Mouse (Mus musculus) G1E (cell line): ENCODE data around the gene Bckdk. TPM values are rescaled to one million over a fixed set of nuclear protein-coding genes. Genes with fewer than 3 reads are reported as not detected.

Experiments
- ATAC-seq: 2 replicates; pipeline ENCODE4 v1.8.0; 2016; ENCODE audit warnings: mild to moderate bottlenecking; ENCODE audit not compliant: insufficient number of reproducible peaks, poor library complexity, low FRiP score, severe bottlenecking; ENCODE audit errors: extremely low read depth
- DNase-seq: peaks from one replicate; pipeline ENCODE4 v3.0.0; 2012; ENCODE audit warnings: low spot score
- H3K27me3 ChIP-seq: 2 replicates; pipeline ENCODE4 v1.6.1; 2012; ENCODE audit warnings: mild to moderate bottlenecking, low read length, inconsistent platforms; ENCODE audit not compliant: insufficient read depth
- H3K36me3 ChIP-seq: replicated peaks from 2 replicates; pipeline ENCODE3; 2012; ENCODE audit warnings: mild to moderate bottlenecking, inconsistent platforms
- H3K4me1 ChIP-seq: 2 replicates; pipeline ENCODE4 v1.6.1; 2012; ENCODE audit warnings: low read depth, low read length, inconsistent platforms, mixed read lengths; ENCODE audit not compliant: insufficient read depth
- H3K4me3 ChIP-seq: 2 replicates; pipeline ENCODE4 v1.5.1; 2012; ENCODE audit warnings: low read depth, mild to moderate bottlenecking, inconsistent platforms, low read length, moderate library complexity, mixed read lengths
- H3K9me3 ChIP-seq: replicated peaks from 2 replicates; pipeline ENCODE4 v1.6.1; 2012; ENCODE audit warnings: inconsistent platforms
- CTCF ChIP-seq: IDR thresholded peaks from 2 replicates; pipeline ENCODE4 v1.5.1; 2012; ENCODE audit warnings: low read depth, low read length, inconsistent platforms, mixed read lengths
- GATA1 ChIP-seq: IDR thresholded peaks from 2 replicates; pipeline ENCODE4 v1.6.1; 2012; ENCODE audit warnings: borderline replicate concordance, low read length, inconsistent platforms, mixed read lengths
- GATA2 ChIP-seq: IDR thresholded peaks from 2 replicates; pipeline ENCODE4 v1.6.1; 2012; ENCODE audit warnings: low read depth, low read length, inconsistent platforms, borderline replicate concordance
- POLR2AphosphoS5 ChIP-seq: IDR thresholded peaks from 2 replicates; pipeline ENCODE4 v1.6.1; 2012; ENCODE audit warnings: low read depth, low read length, inconsistent platforms; ENCODE audit not compliant: insufficient replicate concordance
- TAL1 ChIP-seq: conservative IDR thresholded peaks from 2 replicates; pipeline ENCODE4 v1.6.1; 2012; ENCODE audit warnings: low read depth, low read length, inconsistent platforms, mixed read lengths
- polyA plus RNA-seq: library from polyadenylated mRNA; stranded (reverse); fragments of >175 nt; gene quantifications from 2 replicates; pipeline ENCODE4 v1.2.3, GENCODE M21; 2012
- total RNA-seq, 2 experiments: library from RNA; stranded (forward) in 1 of 2; stranded (reverse) in 1 of 2; fragments of 200-1000 nt in 1 of 2; fragments of >200 nt in 1 of 2; fragmentation: Nextera tagmentation in 1 of 2; gene quantifications; 2 replicates each; pipeline ENCODE4 v1.2.3; 2014 to 2017

The Bckdk gene
- total and polyA plus RNA-seq, 3 experiments, result 40.4 to 134 (median 73.4) TPM

GRCm38 (mm10) chr7:127919290-127919689, 15.4 kb downstream of the Bckdk start:
- no peak overlapping the region for H3K4me3 ChIP-seq
- ATAC-seq, result no peak
- H3K36me3 ChIP-seq, result peaks cover 94% of the 10 kb centered on the region
- TF ChIP-seq POLR2AphosphoS5, result no peak
- TF ChIP-seq TAL1, result no peak
- TF ChIP-seq GATA1, result no peak
- TF ChIP-seq GATA2, result no peak
- no peak for TF ChIP-seq CTCF
- no peaks in the 10 kb centered on the region for H3K27me3 ChIP-seq
- no peak for DNase-seq
- H3K4me1 ChIP-seq, result peaks cover 23% of the 10 kb centered on the region
- H3K9me3 ChIP-seq, result no peaks in the 10 kb centered on the region

GRCm38 (mm10) chr7:127921516-127921915, 17.6 kb downstream of the Bckdk start:
- Histone ChIP-seq H3K4me3 (no peak overlapping the region), H3K27me3 (no peaks in the 10 kb centered on the region), H3K9me3 (no peaks in the 10 kb centered on the region), H3K36me3 (peaks cover 95% of the 10 kb centered on the region), H3K4me1 (peaks cover 19% of the 10 kb centered on the region)
- no peak for TF ChIP-seq GATA2
- peak; percentile 5; the same call in 1 of the 2 replicates for TF ChIP-seq CTCF
- no peak for ATAC-seq
- no peak for DNase-seq

- DNase-seq (no peak), ATAC-seq (peak; percentile 34)
- Histone ChIP-seq H3K4me3 (no peak overlapping the region), H3K4me1 (peaks cover 16% of the 10 kb centered on the region), H3K9me3 (no peaks in the 10 kb centered on the region), H3K36me3 (peaks cover 96% of the 10 kb centered on the region), H3K27me3 (no peaks in the 10 kb centered on the region)
- TF ChIP-seq TAL1, result no peak
Measured at GRCm38 (mm10) chr7:127922451-127923275, 18.8 kb downstream of the Bckdk start.

- TF ChIP-seq POLR2AphosphoS5 (no peak), TAL1 (no peak), GATA1 (no peak), GATA2 (no peak)
- H3K4me3 ChIP-seq, result no peak overlapping the region
- no peaks in the 10 kb centered on the region for H3K9me3 ChIP-seq
- ATAC-seq (no peak), DNase-seq (no peak)
- no peaks in the 10 kb centered on the region for H3K27me3 ChIP-seq
- H3K4me1 ChIP-seq, result peaks cover 16% of the 10 kb centered on the region
- H3K36me3 ChIP-seq, result peaks cover 91% of the 10 kb centered on the region
Measured at GRCm38 (mm10) chr7:127923714-127924113, 19.8 kb downstream of the Bckdk start.

- Histone ChIP-seq H3K27me3 (peaks cover 8% of the 10 kb centered on the region), H3K4me1 (peaks cover 22% of the 10 kb centered on the region), H3K36me3 (peaks cover 76% of the 10 kb centered on the region), H3K9me3 (no peaks in the 10 kb centered on the region), H3K4me3 (no peak overlapping the region)
- DNase-seq, result no peak
- no peak for TF ChIP-seq POLR2AphosphoS5
- TF ChIP-seq GATA1, result no peak
- no peak for TF ChIP-seq TAL1
- TF ChIP-seq GATA2, result no peak
- TF ChIP-seq CTCF, result no peak
- ATAC-seq, result no peak
Measured at GRCm38 (mm10) chr7:127925252-127925651, 21.4 kb downstream of the Bckdk start.

GRCm38 (mm10) chr7:127926066-127926465, 22.2 kb downstream of the Bckdk start:
- H3K9me3 ChIP-seq, result no peaks in the 10 kb centered on the region
- DNase-seq (no peak), ATAC-seq (no peak)
- peaks cover 23% of the 10 kb centered on the region for H3K4me1 ChIP-seq
- H3K36me3 ChIP-seq, result peaks cover 68% of the 10 kb centered on the region
- peaks cover 8% of the 10 kb centered on the region for H3K27me3 ChIP-seq
- TF ChIP-seq GATA2 (no peak), GATA1 (no peak), POLR2AphosphoS5 (no peak), CTCF (no peak), TAL1 (no peak)
- no peak overlapping the region for H3K4me3 ChIP-seq

GRCm38 (mm10) chr7:127926846-127927245, 23.0 kb downstream of the Bckdk start:
- Histone ChIP-seq H3K27me3 (peaks cover 8% of the 10 kb centered on the region), H3K36me3 (peaks cover 63% of the 10 kb centered on the region), H3K4me1 (peaks cover 20% of the 10 kb centered on the region), H3K4me3 (no peak overlapping the region), H3K9me3 (no peaks in the 10 kb centered on the region)
- ATAC-seq (no peak), DNase-seq (no peak)
- TF ChIP-seq POLR2AphosphoS5, result no peak
- TF ChIP-seq GATA1, result no peak
- no peak for TF ChIP-seq GATA2
- TF ChIP-seq TAL1, result no peak
- no peak for TF ChIP-seq CTCF
